Mouse (Mus musculus) right cerebral cortex, postnatal 4 days (tissue): ENCODE measurements at regions not wholly inside any gene's neighbourhood (a gene's known extent, or its start where the extent isn't known, plus 50 kb on each side); places are given as distances from the start of the nearest gene placed in this dataset.
"Not testable (repeated sequence)": the region's sequence is repeated elsewhere in the genome, so short reads cannot be mapped to it uniquely, and the experiment has no call there.

ENCODE experiments used
- DNase-seq: peaks from one replicate; pipeline ENCODE4 v3.0.0-alpha.2; 2022

GRCm38 (mm10) chr12:69524337-69525035 is 58.3 kb downstream of the Vcpkmt start:
- no peak for DNase-seq

- DNase-seq = no peak
These were observed 63.0 kb downstream of the Vcpkmt start for GRCm38 (mm10) chr12:69519869-69520268.

DNA sequence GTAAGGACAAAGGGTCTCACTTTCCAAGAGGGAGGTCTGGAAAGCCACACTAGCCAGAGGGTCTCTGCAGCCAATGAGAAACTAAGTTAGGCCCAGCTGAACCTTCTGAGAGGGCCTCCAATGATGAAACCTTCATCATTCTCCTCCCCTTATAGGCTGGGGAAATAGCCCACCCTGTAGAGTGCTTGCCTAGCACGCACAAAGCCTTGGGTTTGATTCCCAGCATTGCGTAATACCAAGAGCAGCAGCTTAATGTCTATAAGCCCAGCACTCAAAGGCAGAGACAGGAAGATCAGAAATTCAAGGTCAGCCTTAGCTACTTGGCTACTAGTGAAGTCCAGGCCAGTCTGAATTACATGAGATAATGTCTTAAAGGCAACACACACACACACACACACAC is 63.8 kb downstream of the Vcpkmt start:
- DNase-seq = no peak

- DNase-seq = no peak
These were observed 65.2 kb downstream of the Vcpkmt start for GRCm38 (mm10) chr12:69517616-69518015.

DNA sequence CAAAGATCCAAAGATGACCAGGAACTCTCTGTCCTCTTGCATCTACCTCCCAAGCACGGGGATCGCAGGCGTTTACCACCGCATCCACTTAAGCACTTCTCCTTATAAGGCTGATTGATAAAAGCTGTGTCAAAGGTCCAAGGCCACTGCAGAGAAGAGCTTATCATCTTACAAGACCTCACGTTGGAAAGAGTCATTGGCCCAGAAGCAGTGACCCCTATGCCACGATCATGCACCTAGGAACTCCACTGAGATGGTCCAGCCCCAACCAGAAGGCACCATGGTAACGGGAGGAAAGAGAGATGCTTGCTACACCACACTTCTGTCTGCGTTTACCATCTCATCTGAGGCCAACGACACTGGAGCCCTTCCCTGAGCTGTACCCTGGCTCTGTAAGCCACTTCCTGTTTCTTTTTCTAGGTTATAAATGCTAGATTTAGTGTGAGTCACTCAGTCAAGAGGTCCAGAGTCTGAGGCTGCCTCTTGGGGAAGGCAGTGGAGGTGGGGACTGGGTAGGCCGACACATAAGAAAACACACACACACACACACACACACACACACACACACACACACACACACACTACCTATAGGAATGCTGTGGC is 66.4 kb downstream of the Vcpkmt start:
- DNase-seq = no peak

- DNase-seq = no peak
These were observed 67.0 kb downstream of the Vcpkmt start for GRCm38 (mm10) chr12:69515850-69516249.

DNA sequence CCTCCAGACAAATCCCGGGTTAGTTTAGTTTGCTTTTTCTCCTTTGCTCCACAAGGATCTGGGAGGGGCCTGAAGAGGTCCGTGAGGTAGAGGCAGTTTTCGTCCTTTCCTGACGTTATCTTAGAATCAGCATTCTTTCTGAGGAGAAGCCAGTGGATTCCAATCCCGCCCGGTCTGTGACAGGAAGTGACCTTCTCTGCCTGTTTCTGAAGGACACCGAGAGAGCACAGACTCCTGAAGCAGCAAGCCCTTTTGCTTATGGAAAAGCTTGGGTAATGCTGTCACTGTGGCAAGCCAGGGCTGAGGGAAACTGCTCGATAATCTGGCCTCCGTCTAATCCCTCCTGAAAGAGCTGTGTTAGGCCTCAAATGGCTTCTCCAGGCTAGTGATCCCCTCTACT is 67.7 kb downstream of the Vcpkmt start:
- DNase-seq = no peak

DNA sequence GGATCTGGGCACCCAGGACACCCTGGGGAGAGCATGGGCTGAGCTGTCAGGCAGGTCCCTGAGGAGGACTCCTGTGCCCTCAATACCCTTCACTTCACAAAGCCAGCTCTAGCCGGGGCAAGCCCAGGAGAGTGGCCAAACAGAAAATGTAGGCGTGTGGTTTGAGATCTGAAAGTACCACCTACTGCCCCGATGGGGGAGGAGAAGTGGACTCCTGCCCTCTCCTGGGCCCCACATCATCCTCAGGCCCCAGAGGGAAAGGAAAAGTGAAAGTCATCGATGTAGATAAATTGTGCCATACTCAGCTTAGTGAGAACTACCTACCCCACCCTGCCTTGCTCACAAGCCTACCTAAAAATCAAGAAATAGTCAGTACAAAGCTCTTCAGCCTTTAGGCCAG is 69.7 kb downstream of the Vcpkmt start:
- DNase-seq = no peak

- DNase-seq = no peak
These were observed 72.1 kb downstream of the Vcpkmt start for GRCm38 (mm10) chr12:69510736-69511135.

GRCm38 (mm10) chr12:69509180-69509579 is 73.6 kb downstream of the Vcpkmt start:
- not testable (repeated sequence) for DNase-seq

- no peak for DNase-seq
These were observed 74.9 kb downstream of the Vcpkmt start for GRCm38 (mm10) chr12:69507906-69508305.

GRCm38 (mm10) chr12:69507333-69507732 is 75.5 kb downstream of the Vcpkmt start:
- no peak for DNase-seq

DNA sequence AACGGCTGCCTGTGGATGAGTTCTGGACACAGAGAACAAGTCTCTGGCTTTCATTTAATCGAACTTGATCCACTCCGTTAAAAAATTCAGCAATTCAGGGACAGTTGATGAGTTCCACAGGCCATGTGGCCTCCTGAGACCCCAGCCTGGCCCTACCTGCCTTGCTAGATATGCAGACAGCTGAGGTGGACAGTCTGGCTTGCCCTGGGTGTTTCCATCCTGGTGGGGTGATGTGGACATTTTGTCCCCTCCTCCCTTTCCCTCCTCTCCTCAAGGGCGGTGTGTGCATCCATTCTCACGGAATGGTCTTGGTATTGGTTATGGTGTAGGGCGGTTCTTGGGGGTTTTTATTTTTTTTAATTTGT is 80.1 kb downstream of the Vcpkmt start:
- no peak for DNase-seq

GRCm38 (mm10) chr12:69501783-69502705 is 80.8 kb downstream of the Vcpkmt start:
- DNase-seq = peak; percentile 54

- no peak for DNase-seq
These were observed 81.5 kb downstream of the Vcpkmt start for GRCm38 (mm10) chr12:69501346-69501730.

GRCm38 (mm10) chr12:69500600-69501345 is 82.1 kb downstream of the Vcpkmt start:
- DNase-seq = peak; percentile 22

DNA sequence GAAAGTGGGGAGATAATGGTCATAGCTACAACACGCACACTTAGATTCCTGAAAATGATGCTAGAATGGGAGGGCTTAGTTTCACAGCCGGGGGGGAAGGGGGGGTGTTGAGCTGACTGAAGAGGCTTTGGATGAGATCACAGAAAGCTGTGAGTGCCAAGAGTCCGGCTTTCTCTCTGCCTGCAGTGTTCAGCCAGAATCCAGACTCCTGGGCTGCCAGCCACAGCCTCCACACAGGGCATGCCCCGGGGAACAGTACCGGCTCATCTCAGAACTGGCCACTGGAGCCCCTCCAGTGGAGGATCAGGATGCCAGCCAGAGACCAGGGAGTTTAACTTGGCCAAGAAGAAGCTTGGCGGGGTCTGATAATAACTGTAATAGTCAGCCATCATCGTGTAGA is 85.7 kb downstream of the Vcpkmt start:
- peak; percentile 50 for DNase-seq

DNA sequence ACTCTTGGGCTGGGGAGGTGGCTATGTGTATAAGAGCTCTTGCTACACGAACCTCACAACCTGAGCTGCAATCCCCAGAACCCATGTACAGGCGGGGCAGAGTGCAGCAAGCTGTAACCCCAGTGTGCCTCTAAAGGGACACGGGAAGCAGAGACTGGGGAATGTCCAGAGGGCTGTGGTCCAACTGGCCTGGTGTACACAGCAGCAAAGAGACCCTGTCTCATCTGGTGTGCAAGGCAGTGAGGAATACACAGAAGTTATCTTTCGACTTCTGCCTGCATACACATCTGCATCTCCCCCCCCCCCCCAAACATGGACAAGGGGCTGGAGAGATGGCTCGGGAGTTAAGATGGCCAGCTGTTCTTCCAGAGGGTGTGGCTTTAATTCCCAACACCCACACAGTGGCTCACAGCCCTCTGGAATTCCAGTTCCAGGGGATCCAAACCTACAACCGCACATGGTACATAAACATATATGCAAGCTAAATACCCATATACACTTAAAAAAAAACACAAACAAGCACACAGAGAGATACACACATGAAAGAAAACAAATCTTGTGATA is 86.4 kb downstream of the Vcpkmt start:
- DNase-seq = no peak

DNA sequence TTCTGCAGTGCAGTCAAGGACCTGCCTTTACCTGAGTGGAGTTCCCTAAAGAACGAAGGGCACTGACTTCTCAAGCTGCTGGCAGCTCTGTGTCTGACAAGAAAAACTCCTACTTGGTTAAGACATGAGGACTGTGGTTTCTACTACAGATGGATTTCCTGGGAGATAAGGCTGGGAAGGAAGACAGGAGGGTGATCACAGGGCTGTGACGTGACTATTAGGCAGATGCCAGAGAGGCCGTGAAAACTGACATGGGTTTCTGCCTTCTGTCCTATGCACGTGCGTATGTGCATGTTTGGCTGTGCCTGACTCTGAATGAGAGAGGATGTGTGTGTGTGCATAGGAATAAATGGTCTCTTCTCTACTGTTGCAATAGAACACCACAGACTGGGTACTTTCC is 87.1 kb downstream of the Vcpkmt start:
- no peak for DNase-seq

DNA sequence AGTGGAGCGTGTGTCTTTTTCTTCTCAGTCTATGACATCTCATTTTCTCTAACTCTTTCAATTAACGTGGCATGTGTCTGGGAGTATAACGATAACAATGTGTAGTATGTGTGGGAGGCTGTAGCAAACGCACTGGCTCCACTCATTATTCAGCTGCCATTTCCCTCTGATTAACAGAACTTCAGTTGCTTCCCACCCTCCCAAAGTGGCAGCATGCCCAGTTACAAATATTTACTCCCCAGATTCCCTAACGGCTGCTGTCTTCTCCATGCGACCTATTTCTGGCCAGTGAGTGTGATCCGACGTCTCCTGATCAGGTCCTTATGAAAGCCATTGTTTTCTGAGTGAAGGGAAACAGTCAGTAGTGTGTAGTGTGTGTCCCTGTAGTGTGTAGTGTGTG is 88.2 kb downstream of the Vcpkmt start:
- no peak for DNase-seq

DNA sequence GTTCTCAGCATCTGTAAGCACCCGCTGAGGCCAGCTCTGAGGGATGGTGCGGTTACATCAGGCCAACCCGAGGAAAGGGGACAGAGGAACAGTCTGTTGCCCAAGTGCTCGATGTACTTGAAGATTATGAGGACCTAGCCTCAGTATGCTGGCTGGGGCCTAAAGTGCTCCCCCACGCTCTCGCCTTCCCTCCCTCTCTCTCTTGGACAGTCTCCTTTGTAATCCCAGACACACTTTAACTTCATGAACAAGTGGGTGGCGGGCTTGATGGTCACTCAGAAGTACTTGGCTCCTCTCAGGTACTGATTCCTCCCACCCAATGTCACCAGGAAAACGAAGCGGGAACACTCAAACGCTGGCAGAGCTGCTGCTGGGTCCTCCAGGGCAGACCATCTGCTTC is 93.1 kb downstream of the Vcpkmt start:
- DNase-seq = no peak

GRCm38 (mm10) chr12:69486903-69487302 is 95.9 kb downstream of the Vcpkmt start:
- no peak for DNase-seq
